Mouse (Mus musculus): ENCODE results near the gene Nrcam.

DNA sequence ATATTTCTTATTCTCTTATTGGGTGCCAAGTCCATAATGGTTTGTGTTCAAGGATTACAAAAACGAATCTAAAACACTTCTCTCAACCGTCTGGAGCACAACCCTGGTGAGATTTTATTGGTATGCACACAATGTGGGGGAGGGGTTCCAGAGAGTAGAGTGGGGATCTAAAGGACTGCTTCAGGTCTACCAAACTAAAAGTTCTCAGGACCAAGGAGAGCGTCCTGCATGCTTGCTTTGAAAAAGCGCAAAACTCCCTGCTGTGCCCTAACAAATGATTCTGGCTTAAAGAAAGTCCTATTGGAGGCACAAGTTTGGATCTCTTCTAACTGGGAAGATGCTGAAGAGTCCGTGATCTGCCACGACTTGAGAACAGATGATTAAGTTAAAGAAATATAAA is 96.4 kb downstream of the Nrcam start:
- TF ChIP-seq CTCF (IDR thresholded peaks at IDR 0.05; ENCODE audit: low read depth, low read length) (no peak), POLR2A (IDR thresholded peaks at IDR 0.05; ENCODE audit: borderline replicate concordance, low read depth, low read length) (no peak)

Measured in bone marrow macrophage, adult 2 months (primary cell).